Mouse (Mus musculus): Measurements from ENCODE around the gene Slc30a9.

Slc30a9 gene

DNA sequence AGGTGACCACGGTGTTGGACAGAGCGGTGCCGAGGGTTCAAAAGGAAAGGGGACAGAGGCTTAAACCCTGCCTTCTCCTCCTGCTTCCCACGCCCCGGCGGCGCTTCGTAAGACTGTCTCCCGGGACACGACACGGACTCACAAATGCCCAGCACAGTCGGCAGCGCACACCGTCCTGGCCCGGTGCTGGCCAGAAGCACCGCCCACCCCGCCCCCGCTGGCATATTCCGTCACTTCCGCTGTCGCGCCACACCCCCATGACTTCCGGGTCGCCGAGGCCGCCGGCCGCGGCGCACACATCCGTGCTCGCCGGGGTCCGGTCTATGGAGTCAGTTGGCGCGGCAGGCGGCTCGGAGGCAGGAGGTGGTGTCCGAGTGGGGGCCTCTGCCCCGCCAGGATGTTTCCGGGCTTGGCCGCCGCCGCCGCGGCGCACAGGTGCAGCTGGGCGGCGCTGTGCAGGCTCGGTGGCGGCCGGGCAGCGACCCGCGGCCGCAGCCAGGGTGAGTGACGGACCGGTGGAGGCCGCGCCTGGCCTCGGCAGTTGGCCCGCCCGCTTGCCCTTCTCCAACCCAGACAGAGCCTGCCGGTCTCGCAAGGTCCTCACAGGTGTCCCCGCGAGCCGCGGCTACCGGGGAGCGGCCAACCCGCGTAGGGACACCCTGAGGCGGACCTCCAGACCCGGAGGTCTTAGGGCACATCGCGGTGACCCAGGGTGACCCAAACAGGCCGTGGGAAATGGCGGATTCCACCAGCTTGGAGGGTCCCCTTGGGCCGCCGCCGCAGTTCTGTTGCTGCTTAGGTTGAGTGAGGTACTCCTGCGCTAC lies at the start of gene Slc30a9:
TSS of gene Slc30a9 (plus strand) at position 258 of the 824 bp plus-strand sequence.
- DNase-seq (ENCODE audit: low spot score): peak; percentile 75

DNA sequence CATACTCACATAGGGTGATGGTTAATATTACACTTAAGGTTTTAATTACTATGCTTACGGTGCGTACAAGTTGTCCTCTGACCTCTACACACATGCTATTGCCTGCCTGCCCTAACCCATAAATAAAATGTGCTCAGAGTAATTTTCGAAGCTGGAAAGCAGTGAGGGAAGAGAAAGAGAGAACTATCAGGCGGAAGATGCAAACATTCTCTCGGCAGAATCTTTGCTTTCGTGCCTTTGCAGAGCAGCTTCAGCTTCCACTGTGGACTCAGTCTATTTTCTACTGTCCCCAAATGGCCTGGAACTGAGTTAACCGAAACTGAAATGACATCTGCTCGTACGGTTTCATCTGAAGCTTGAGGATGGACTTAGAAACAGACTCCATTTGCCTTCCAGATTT lies 48.3 kb upstream of the Slc30a9 start:
- no peak for DNase-seq (ENCODE audit: low spot score)

DNA sequence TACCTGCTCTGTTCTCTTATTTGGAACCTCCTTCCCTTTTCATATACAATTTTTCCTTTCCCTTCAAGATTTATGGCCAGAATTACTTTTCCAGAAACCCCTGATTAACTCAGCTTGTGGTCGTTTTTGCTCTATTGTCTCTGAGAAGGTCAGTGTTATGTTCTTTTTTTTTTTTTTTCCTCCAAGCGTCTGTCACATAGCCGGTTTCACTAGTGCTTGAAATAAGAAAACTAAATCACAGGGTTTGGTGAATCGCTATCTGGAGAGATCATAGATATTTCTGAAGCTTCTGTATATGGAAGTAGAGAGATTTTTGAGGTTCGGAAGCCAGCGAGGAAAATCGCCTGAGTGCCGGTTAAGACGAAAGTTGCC lies 46.6 kb upstream of the Slc30a9 start:
- DNase-seq (ENCODE audit: low spot score): no peak

DNA sequence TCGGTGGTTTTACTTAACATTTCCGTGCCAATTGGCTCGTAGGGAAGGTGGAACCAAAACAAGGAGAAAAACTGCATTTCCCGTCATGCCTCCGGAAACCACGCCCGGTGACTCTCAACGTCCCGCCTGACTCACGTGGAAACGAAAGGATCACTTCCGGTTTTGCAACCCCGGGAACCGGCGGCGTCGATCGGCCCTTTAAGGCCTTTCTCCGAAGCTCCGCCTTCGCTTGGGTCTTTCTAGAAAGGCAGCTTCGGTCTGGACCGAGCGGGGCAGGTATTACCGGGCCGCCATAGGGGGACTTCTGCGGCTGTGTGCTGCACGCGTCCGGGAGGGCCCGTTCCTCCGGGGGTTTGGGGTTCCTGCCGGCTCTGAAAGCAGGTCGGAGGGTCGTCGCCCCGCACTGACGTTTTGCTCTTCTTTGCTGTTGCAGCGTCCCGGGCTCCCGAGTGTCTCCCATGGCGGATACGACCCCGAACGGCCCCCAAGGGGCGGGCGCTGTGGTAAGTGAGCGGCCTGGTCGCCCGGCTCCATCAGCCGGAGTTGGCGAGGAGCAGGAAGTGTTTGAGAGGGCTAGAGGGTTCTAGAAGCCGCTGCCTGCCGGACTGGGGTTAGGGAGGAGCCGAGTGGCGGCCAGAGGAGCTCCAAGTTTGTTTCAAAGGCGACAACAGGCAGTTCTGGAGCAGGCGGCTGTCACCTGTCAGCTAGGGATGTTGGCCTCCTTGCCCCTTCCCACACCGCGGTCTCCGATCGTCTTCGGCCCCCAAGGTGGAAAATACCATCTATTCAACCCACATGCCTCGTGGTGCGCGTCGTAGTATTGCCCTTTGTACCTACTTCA lies 46.0 kb upstream of the Slc30a9 start, which contains the start of gene Tmem33:
TSS of gene Tmem33 (plus strand) at position 35 of the 841 bp plus-strand sequence.
- peak; percentile 75 for DNase-seq (ENCODE audit: low spot score)

DNA sequence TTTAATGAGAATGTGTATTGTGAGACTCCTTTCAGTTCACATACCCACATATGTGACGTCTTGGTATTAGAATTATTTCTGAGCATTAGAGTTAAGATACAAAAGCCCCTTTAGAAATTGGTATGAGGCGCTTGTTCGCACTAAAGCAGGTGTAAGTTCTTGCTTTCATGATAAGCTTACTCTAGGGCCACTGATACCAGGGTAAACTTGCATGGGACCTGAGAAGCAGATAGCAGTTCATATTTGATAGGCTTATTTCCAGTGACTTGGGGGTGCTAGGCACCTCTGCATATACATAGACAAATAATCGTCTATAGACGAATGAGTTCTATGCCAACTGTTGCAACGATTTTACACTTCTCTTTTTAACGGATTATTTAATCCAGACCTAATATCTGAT lies 43.8 kb upstream of the Slc30a9 start:
- DNase-seq (ENCODE audit: low spot score): no peak

DNA sequence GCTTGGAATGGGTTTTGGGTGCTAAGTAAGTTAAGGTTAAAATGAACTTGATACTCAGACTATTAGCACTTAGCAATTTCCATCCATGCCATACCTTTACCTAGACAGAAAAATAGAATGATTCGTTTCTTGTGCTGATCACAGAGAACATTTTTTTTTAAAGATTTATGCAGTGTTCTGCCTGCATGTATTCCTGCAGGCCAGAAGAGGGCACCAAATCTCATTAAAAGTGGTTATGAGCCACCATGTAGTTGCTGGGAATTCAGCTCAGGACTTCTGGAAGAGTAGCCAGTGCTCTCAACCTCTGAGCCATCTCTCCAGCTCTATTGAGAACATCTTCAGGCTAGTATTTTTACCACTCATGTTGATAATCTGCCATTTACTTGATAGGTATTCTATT lies 40.6 kb upstream of the Slc30a9 start:
- no peak for DNase-seq (ENCODE audit: low spot score)

DNA sequence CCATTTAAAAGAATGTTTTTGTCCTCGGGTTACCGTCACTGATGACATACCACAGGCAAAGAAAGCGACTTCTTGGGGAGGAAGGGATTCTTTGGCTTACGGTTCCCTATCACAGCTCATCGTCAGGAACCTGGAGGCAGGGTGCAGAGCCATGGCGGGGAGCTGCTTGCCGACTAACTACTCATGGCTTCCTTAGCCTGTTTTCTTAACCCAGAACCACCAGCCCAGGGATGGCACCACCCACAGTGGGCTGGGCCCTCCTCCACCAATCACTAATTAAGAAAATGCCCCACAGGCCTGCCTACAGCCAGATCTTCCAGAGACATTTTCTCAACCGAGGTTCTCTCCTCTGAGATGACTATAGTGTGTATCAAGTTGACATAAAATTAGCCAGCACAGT lies 37.4 kb upstream of the Slc30a9 start:
- DNase-seq (ENCODE audit: low spot score): no peak

DNA sequence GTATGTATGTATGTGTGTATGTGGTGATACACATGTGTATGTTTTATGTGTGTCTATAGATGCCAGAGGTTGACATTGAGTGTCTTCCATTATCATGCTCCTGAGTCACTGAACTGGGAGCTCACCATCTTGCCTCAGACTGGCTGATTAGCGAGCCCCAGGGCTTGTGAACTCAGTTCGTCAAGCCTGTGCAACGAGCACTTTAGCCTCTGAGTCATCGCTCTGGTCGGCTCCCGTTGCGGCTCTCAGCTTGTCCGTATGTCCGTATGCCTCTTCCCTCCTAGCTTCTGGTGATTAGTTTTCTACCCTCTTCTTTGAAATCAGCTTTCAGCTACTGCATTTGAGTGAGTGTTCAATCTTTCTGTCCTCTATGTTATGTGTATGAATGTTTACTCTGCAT lies 27.3 kb upstream of the Slc30a9 start:
- DNase-seq (ENCODE audit: low spot score): no peak

DNA sequence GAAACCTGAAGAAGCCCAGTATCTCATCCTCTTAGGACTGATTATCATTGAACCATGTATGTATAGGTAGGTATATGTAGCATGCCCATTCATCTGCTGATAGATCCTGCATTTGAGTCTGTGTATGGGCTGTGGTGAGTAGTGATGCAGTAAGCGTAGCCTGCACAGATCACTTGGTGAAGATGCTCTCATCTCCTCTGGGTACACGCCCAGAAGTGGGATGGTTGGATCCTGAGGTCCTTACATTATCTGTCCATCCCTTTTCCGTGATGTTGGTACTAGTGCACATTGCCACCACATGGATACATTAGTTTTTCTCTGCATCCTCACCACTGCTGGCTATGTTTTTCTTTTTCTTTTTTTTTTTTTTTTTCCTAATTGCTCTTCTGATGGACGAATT lies 26.9 kb upstream of the Slc30a9 start:
- no peak for DNase-seq (ENCODE audit: low spot score)

DNA sequence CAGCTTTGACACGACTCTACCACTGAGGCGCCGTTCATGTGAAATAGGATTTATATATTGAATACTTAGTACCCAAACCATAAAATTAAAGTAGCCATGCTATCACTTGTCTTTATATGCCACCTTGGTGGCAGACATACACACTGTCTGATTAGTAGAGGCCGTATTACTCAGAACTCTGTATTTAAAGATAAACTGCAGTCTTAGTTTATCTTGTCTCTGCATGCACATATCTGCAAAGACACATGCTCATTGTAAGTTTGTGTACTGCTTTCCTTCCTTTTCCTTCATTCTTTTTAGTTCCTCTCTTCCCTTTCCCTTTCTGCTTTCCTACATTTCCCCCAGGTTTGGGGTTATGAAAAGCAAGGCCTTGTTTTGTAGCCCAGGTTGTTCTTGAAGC lies 26.4 kb upstream of the Slc30a9 start:
- DNase-seq (ENCODE audit: low spot score): no peak

DNA sequence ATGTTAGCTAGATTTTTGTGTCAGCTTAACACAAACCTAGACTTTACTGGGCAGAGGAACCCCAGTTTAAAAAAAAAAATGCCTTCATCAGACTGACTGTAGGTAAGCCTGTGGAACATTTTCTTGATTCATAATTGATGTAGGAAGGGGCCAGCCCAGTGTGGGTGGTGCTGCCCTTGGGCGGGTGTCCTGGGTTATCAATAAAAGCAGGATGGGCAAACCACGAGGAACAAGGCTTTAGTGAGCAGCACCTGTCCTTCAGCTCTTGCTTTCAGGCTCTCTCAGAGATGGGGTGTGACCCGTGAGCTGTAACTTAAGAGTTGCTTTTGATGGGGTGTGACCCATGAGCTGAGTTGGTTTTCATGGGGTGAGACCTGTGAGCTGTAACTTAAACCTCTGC lies 11.7 kb upstream of the Slc30a9 start:
- DNase-seq (ENCODE audit: low spot score): no peak

DNA sequence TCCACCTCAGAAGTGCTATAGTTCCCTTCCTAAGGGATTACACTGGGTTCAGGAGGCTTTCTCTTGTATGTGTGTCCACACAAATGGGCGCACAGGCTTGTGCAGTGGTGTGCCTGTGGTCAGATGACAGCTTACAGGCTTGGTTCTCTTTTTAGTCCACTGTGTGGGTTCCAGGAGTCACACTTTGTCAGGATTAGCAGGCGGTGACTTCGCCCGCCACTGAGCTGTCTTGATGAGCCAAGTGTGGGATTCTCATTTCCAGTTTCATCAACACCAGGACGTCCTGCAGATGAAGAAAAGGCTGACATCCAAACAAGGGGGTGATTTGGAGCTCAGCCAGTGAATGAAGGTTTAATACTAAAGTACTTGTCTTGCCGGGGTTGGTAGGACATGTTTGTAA lies 11.1 kb upstream of the Slc30a9 start:
- DNase-seq (ENCODE audit: low spot score): no peak

DNA sequence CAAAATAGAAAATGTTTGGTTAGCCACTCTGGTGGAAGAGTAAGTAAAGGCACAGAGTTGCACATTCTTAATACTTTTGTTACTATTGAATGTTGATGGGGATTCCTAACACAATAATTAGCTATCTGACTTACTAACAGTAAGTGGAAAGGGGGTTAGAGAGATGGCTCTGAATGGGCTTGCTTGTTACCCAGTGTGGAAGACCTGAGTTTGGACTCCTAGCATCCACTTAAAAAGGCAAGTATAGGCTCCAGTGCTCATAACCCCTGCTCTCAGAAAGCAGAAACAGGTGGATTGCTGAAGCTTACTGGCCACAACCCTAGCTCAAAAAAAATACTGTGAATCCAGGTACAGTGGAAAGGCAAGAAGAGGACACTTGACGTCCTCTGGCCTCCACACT lies 10.6 kb upstream of the Slc30a9 start:
- no peak for DNase-seq (ENCODE audit: low spot score)

DNA sequence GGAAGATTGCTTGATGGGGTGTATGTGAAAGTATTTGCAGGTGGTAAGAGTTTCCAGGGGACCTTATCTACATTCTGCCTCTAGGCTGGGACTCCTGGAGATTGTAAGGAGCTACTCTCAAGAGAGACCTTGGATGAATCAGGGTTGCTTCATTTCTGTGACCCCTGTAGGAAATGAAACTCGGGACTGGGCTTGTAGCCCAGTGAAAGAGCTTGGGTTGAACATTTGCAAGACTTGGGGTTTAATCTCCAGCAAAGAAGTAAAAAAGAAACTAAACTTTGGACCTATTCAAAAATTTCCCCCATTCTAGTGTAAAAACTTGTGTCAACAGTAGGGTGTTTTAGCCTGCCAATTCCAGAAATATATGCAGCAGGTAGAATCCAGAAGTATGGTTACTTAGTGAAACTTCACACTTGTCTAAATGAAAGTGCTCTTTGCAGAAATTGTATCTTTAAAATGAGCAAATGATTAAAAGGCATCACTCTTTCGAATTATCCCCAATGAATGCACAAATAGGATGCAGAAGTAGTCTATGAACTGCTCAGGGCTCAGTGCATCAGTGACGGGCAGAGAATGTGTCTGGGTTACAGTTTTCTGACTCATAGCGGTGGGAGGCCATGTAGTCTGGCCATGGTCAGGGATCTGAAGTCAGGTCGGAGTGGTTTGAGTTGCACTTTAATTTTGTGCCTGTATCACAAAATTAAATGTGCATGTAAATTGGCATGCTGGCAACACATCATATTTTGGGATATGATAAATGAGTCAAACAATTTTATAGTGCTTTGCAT lies 9.5 kb upstream of the Slc30a9 start:
- no peak for DNase-seq (ENCODE audit: low spot score)

DNA sequence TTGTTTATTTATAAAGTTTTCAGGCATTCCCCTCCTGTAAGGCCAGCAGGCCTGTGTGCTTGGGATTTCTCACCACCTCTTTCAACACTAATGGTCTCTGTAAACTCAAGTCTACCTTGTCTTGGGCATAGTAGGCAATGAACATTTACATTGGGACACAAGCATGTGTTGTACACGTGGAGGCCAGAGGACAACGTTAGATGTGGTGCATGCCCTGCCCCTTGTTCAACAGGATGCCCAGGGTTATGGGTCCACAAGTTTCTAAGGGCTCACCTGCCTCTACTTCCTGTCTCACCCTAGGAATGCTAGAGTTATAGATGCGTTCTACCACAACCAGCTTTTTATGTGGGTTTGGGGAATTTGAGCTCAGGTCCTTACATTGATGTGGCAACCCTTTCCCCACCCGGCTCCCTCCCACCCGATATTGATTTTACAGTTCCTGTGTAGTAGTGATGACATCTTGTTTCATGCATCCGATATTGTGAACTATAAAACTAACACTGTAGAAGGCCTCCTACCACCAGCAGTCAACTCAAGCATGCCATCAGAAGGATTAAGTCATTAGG lies 6.8 kb upstream of the Slc30a9 start:
- no peak for DNase-seq (ENCODE audit: low spot score)

DNA sequence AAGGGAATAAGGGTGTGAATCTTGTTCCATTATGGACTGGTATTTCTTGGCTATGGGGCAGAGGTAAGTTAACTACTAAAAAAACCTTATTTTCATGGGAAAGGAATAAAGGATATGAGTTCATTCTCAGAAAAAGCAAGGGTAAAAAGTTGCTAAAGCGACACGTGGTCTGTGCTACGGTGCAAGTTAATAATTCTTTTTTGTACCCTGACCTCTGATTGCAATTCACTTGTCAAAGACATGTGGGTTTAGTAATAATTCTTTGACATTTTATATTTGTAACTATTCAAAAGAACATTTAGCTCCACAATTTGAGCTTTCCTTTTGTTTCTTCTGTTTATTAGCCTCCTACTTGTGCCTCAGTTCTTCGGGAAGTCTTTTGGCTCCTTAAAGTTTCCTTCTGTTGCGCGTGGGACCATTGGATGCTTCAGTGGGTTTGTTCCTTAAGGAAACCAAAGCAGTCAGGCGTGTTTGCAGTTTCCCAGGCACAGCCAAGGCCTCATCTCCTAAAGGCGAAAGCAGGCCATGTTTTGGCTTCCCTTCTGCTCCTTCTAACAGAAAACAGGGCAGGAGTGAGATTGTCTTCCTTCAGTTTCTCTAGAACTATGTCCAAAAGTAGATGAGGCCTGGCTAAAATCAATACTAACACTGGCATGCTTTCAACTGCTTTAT lies 5.7 kb upstream of the Slc30a9 start:
- DNase-seq (ENCODE audit: low spot score): no peak

DNA sequence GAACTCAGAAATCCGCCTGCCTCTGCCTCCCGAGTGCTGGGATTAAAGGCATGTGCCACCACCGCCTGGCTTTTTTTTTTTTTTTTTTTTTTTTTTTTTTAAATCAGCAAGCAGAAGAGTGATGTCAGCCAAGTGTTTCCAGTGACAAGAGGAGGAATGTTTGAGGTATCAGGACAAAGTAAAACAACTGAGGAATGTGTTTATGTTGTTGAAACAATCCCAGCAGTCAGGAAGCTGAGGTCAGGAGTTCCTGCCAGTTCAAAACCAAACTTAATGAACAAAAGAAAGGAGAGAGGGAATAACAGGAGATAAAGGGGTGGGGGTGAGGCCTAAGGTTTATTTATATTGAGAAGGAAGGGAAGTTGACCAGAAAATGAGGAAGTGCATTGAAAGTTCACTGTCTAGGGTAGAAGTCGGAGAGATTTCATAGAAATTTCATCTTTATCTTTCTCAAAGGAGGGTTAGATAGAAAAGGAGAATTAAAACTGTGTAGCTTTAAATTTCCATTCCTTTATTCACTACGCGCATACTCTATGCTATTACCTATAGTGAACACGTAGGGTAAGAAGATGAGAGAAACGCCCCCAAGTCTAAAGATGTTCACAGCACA lies 4.9 kb upstream of the Slc30a9 start:
- no peak for DNase-seq (ENCODE audit: low spot score)

DNA sequence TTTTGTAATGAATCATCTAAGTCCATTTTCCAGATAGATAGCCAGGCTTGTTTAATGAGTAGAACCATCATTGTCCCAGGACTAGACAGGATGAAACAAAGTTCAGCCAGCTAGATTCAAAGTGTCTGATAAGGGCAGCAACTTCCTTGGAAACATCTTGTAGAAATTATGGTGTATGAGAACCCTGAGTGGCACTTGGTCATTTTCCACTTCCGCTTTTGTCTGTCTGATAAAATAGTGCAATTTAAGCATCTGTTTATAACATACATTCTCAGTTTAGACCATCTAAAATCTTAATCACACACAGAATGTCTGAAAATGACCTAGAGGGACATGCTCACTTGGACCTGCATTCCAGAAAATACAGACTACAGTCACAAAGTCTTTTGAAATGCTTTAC lies 2.9 kb upstream of the Slc30a9 start:
- DNase-seq (ENCODE audit: low spot score): no peak

DNA sequence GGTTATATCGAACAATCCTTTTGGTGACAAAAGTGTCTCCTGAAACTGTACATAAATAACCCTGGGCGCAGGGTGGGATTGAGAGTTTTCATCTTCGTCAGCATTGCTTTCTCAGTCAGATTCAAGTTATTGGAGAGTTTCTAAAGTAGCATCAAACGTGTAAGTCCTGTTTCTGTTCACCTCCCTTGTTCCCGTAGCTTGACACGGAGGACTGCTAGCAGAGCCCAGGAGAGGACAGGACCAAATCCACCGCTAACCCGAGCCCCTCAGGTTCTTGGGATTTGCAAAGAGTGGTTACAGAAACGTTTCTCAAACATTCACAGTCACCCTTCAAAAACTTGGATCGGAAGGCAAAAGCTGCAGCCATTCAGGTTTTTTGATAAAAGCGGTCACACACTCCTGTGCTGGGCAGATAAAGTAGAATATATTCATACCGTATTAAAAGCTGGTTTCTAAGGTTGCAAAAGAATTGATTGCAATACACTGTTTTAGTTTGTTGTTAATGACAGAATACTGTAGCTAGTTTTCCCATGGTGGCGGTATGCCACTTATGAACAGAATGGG lies 986 bp downstream of the Slc30a9 start:
- DNase-seq (ENCODE audit: low spot score): no peak

DNA sequence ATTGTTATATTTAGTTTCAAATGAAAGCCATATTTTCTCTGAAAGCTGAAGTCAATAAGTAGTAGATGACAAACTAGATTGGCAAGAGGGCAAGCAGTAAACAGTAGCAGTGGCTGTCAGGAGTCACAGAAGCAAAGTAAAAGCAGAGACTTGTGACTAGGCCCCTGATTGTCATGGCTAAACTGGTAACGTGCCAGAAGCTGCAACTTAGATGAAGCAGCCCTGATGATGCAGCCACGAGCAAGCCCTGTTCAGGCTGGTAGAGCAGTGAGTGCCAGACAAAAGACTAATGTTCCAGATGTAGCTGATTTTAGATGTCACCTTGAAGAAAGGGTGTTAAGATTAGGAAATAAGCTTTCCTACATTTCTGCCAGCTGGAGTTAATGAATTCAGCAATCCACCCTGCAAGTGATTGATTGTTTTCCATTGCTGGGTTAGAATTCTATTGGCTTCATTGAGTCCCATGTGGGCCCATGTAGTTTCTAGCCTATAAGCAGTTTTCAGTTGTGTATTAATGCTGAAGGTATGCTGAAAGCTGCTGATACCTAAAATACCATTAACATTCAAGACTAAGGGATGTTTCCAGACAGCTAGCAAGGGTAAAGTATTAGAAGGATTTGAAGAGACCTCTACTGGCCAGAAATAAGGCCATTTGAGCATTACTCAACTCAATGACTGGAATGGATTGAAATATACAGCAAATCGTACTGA lies 5.2 kb downstream of the Slc30a9 start:
- DNase-seq (ENCODE audit: low spot score): no peak

All from ovary, postnatal 10 days (tissue).